Mouse (Mus musculus): ENCODE measurements around the gene Ccdc191.

DNA sequence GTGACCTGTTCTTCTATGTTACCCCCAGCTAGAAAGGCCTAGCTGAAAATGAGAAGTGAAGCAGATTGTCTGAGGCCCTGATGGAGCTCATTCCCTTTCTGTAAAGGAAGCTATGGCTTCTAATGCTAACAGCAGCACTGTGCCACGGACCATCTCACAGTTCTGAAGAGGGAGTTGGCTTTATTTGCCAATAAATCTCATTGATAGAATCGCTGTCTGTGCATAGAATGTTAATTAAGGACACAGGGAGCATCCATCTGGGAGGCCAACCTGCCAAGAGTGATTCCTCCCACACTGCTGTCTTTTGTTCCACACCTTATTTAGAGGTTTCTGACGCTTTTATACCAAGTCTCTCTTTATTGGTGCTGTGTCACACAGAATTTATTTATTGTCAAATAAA, 41.9 kb downstream of the Ccdc191 start:
- TF ChIP-seq E2F4 (IDR thresholded peaks at IDR 0.05; ENCODE audit: insufficient read depth) (no peak), POLR2A (IDR thresholded peaks at IDR 0.05; ENCODE audit: insufficient read length, low read depth) (no peak), TCF12 (IDR thresholded peaks at IDR 0.05; ENCODE audit: insufficient read depth, poor library complexity, severe bottlenecking) (no peak), MAX (IDR thresholded peaks at IDR 0.05; ENCODE audit: low read depth) (no peak)
